Mouse (Mus musculus) limb, embryonic 14.5 days (tissue): Measurements from ENCODE around the gene Cnnm3. TPM values are rescaled to one million over a fixed set of nuclear protein-coding genes. Genes with fewer than 3 reads are reported as not detected.

Experiments used
- ATAC-seq: fragments of 200-750 bp; cut with Nextera tagmentation; 2 replicates; pipeline ENCODE4 v1.8.0; 2017; ENCODE audit warnings: low read depth, moderate number of reproducible peaks, moderate TSS enrichment; ENCODE audit not compliant: low FRiP score
- DNase-seq: peaks from one replicate; pipeline ENCODE4 v3.0.0-alpha.2; 2015; ENCODE audit warnings: low spot score
- H3K27ac ChIP-seq: fragments of 300-500 bp; sonication (generic); replicated peaks from 2 replicates; pipeline ENCODE4 v1.5.1; 2014; ENCODE audit warnings: low read depth, mild to moderate bottlenecking, low read length, moderate library complexity, mixed read lengths
- H3K27me3 ChIP-seq: fragments of 300-500 bp; sonication (generic); 2 replicates; pipeline ENCODE4 v1.6.1; 2014; ENCODE audit warnings: low read length, mixed read lengths; ENCODE audit not compliant: control insufficient read depth, insufficient read depth
- H3K36me3 ChIP-seq: fragments of 300-500 bp; sonication (generic); 2 replicates; pipeline ENCODE4 v1.6.1; 2014; ENCODE audit warnings: mild to moderate bottlenecking, low read length, moderate library complexity, mixed read lengths; ENCODE audit not compliant: control insufficient read depth, insufficient read depth
- H3K4me1 ChIP-seq: fragments of 300-500 bp; sonication (generic); 2 replicates; pipeline ENCODE4 v1.6.1; 2014; ENCODE audit warnings: antibody characterized with exemption, low read length, mixed read lengths; ENCODE audit not compliant: control insufficient read depth, insufficient read depth
- H3K4me2 ChIP-seq: fragments of 300-500 bp; sonication (generic); replicated peaks from 2 replicates; pipeline ENCODE4 v1.6.1; 2014; ENCODE audit warnings: low read depth, mild to moderate bottlenecking, low read length, moderate library complexity; ENCODE audit not compliant: severe bottlenecking
- H3K4me3 ChIP-seq: fragments of 300-500 bp; sonication (generic); replicated peaks from 2 replicates; pipeline ENCODE4 v1.5.1; 2014; ENCODE audit warnings: low read length
- H3K9ac ChIP-seq: fragments of 300-500 bp; sonication (generic); 2 replicates; pipeline ENCODE4 v1.6.1; 2014; ENCODE audit warnings: mild to moderate bottlenecking, low read depth, low read length, moderate library complexity; ENCODE audit not compliant: severe bottlenecking
- H3K9me3 ChIP-seq: fragments of 300-500 bp; sonication (generic); 2 replicates; pipeline ENCODE4 v1.6.1; 2016; ENCODE audit warnings: low read length; ENCODE audit not compliant: control insufficient read depth
- POLR2A ChIP-seq: fragments of 200-500 bp; IDR thresholded peaks from 2 replicates; pipeline ENCODE4 v1.8.0; 2012; ENCODE audit warnings: inconsistent platforms, mild to moderate bottlenecking, moderate library complexity, borderline replicate concordance; ENCODE audit not compliant: insufficient read depth, insufficient read length; ENCODE audit errors: extremely low read depth
- WGBS: fragments of 180-500 bp; shearing (Covaris S2); extraction: QIAGEN DNeasy Blood & Tissue Kit; methylation state at CpG from one replicate; pipeline ENCODE4 v1.1.7; 2014; 5-methylcytosine and 5-hydroxymethylcytosine counted together
- polyA plus RNA-seq, 2 experiments: library from polyadenylated mRNA; depleted of rRNA in 1 of 2; stranded (reverse) in 1 of 2; unstranded in 1 of 2; fragments of >200 nt; fragmentation: Nextera tagmentation in 1 of 2; extraction: Ambion mirVana in 1 of 2; gene quantifications; 2 replicates each; pipeline versions ENCODE4 v1.2.1 to v1.2.3; 2012 to 2014

The Cnnm3 gene
- polyA plus RNA-seq (2012; rRNA removed) (22.5 and 25.9 TPM in 2 replicates), polyA plus RNA-seq (2014; fragmentation: Nextera tagmentation; extraction: Ambion mirVana) (6.4 and 6.8 TPM in 2 replicates)

GRCm38 (mm10) chr1:36511289-36512021 is at the start of gene Cnnm3:
TSS of gene Cnnm3 (plus strand) at chr1:36511867.
- Histone ChIP-seq H3K27ac (peak within 1 kb of the TSS; percentile 99), H3K4me3 (peak within 1 kb of the TSS; percentile 94), H3K27me3 (no peaks in the 10 kb centered on the region), H3K36me3 (peaks cover 26% of the 10 kb centered on the region), H3K4me1 (peaks cover 19% of the 10 kb centered on the region), H3K9ac (peak within 1 kb of the TSS; percentile 84), H3K9me3 (no peaks in the 10 kb centered on the region), H3K4me2 (peak within 1 kb of the TSS; percentile 93)
- DNase-seq (peak; percentile 97), ATAC-seq (peak; percentile 98)
- 3% methylated on average over 38 of the region's 51 CpGs for WGBS
- TF ChIP-seq POLR2A: peak; percentile 83

- no peak for TF ChIP-seq POLR2A
- WGBS: 72% methylated on average over 4 of the region's 4 CpGs
- H3K27me3 ChIP-seq: no peaks in the 10 kb centered on the region
- no peak overlapping the region for H3K27ac ChIP-seq
- no peaks in the 10 kb centered on the region for H3K36me3 ChIP-seq
- no peak for ATAC-seq
- H3K9me3 ChIP-seq: no peaks in the 10 kb centered on the region
- DNase-seq: no peak
- H3K9ac ChIP-seq: no peak overlapping the region
- H3K4me1 ChIP-seq: no peaks in the 10 kb centered on the region
- H3K4me2 ChIP-seq: no peak overlapping the region
- H3K4me3 ChIP-seq: no peak overlapping the region
These were observed 46.0 kb upstream of the Cnnm3 start for GRCm38 (mm10) chr1:36465641-36466160.

GRCm38 (mm10) chr1:36467446-36467845 is 44.2 kb upstream of the Cnnm3 start:
- no peak for TF ChIP-seq POLR2A
- Histone ChIP-seq H3K9ac (no peak overlapping the region), H3K4me2 (no peak overlapping the region), H3K36me3 (no peaks in the 10 kb centered on the region), H3K9me3 (no peaks in the 10 kb centered on the region), H3K27me3 (no peaks in the 10 kb centered on the region), H3K27ac (no peak overlapping the region), H3K4me3 (no peak overlapping the region), H3K4me1 (peaks cover 4% of the 10 kb centered on the region)
- no peak for ATAC-seq
- WGBS: 44% methylated on average over 5 of the region's 5 CpGs
- no peak for DNase-seq

DNA sequence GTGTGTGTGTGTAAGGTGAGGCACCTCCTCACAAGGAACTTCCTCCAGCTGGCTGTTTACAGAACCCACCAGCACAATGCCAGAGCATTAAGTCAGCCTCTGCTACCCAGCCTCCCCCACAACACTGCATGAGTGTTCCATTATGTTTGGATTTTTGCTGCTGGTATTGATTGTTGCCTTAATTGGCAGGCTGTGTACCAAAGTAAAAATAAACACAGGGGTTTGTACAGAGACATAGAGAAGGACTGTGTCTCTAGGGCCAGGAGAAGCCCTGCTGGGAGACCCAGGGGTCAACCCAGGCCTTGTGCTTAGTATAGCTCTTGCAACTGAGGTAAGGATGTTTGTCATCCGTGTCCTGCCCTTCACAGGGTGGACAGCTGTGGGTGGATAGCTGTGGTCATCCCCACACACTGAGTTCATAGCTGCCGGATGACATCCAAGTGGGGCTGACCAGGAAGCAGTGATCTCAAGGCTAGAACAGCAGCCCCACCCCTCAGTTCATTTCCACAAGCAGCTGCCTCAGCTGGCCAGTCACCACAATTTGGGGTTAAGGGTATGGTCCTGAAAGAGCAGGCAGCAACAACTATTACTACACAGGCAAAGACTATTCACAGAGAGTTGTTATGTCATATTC is 41.7 kb upstream of the Cnnm3 start:
- no peak overlapping the region for H3K9ac ChIP-seq
- H3K36me3 ChIP-seq: no peaks in the 10 kb centered on the region
- WGBS: 42% methylated on average over 2 of the region's 2 CpGs
- no peak overlapping the region for H3K27ac ChIP-seq
- DNase-seq: no peak
- no peak for TF ChIP-seq POLR2A
- peaks cover 29% of the 10 kb centered on the region for H3K4me1 ChIP-seq
- no peaks in the 10 kb centered on the region for H3K27me3 ChIP-seq
- no peaks in the 10 kb centered on the region for H3K9me3 ChIP-seq
- no peak for ATAC-seq
- no peak overlapping the region for H3K4me3 ChIP-seq
- no peak overlapping the region for H3K4me2 ChIP-seq
